Mouse (Mus musculus): Measurements from ENCODE around the gene Ociad1. TPM values are rescaled to one million over a fixed set of nuclear protein-coding genes. Genes with fewer than 3 reads are reported as not detected.

The Ociad1 gene
- polyA plus RNA-seq, 1 experiment = 213 TPM

GRCm38 (mm10) chr5:73353978-73354377 lies 61.4 kb downstream of the Ociad1 start:
- H3K27me3 ChIP-seq (ENCODE audit: control insufficient read depth, insufficient read depth, insufficient read length) = no peaks in the 10 kb centered on the region
- no peak overlapping the region for H3K4me2 ChIP-seq (ENCODE audit: low read depth)
- no peak for TF ChIP-seq MAX (IDR thresholded peaks at IDR 0.05; ENCODE audit: low read depth)
- H3ac ChIP-seq (ENCODE audit: control insufficient read depth, insufficient read length) = no peak overlapping the region
- H3K4me3 ChIP-seq = no peak overlapping the region
- no peaks in the 10 kb centered on the region for H3K36me3 ChIP-seq (ENCODE audit: control insufficient read depth, insufficient read depth)
- H3K79me2 ChIP-seq (ENCODE audit: control insufficient read depth, insufficient read depth) = no peaks in the 10 kb centered on the region

GRCm38 (mm10) chr5:73355393-73355792 lies 62.8 kb downstream of the Ociad1 start:
- no peaks in the 10 kb centered on the region for H3K27me3 ChIP-seq (ENCODE audit: control insufficient read depth, insufficient read depth, insufficient read length)
- no peaks in the 10 kb centered on the region for H3K36me3 ChIP-seq (ENCODE audit: control insufficient read depth, insufficient read depth)
- no peak overlapping the region for H3K4me2 ChIP-seq (ENCODE audit: low read depth)
- H3K79me2 ChIP-seq (ENCODE audit: control insufficient read depth, insufficient read depth) = no peaks in the 10 kb centered on the region
- H3K4me3 ChIP-seq = no peak overlapping the region
- no peak overlapping the region for H3ac ChIP-seq (ENCODE audit: control insufficient read depth, insufficient read length)
- no peak for TF ChIP-seq REST (IDR thresholded peaks at IDR 0.05; ENCODE audit: insufficient read depth, insufficient read length)

GRCm38 (mm10) chr5:73359134-73359751 lies 66.7 kb downstream of the Ociad1 start:
- Histone ChIP-seq H3K27me3 (ENCODE audit: control insufficient read depth, insufficient read depth, insufficient read length) (no peaks in the 10 kb centered on the region), H3K79me2 (ENCODE audit: control insufficient read depth, insufficient read depth) (no peaks in the 10 kb centered on the region), H3ac (ENCODE audit: control insufficient read depth, insufficient read length) (no peak overlapping the region), H3K4me2 (ENCODE audit: low read depth) (no peak overlapping the region), H3K36me3 (ENCODE audit: control insufficient read depth, insufficient read depth) (no peaks in the 10 kb centered on the region), H3K4me3 (no peak overlapping the region)
- no peak for TF ChIP-seq POLR2A (IDR thresholded peaks at IDR 0.05; ENCODE audit: insufficient read length, low read depth)

- H3K4me3 ChIP-seq = no peak overlapping the region
- H3K79me2 ChIP-seq (ENCODE audit: control insufficient read depth, insufficient read depth) = no peaks in the 10 kb centered on the region
- no peak overlapping the region for H3ac ChIP-seq (ENCODE audit: control insufficient read depth, insufficient read length)
- TF ChIP-seq REST (IDR thresholded peaks at IDR 0.05; ENCODE audit: insufficient read depth, insufficient read length) = no peak
- no peak for TF ChIP-seq MAX (IDR thresholded peaks at IDR 0.05; ENCODE audit: low read depth)
- TF ChIP-seq TCF12 (IDR thresholded peaks at IDR 0.05; ENCODE audit: insufficient read depth, poor library complexity, severe bottlenecking) = no peak
- TF ChIP-seq TCF3 (IDR thresholded peaks at IDR 0.05; ENCODE audit: insufficient read length, low read depth) = no peak
- no peak for TF ChIP-seq POLR2AphosphoS2 (IDR thresholded peaks at IDR 0.05; ENCODE audit: insufficient read length, low read depth)
- TF ChIP-seq USF1 (IDR thresholded peaks at IDR 0.05; ENCODE audit: low read depth) = no peak
- TF ChIP-seq CEBPB (IDR thresholded peaks at IDR 0.05; ENCODE audit: insufficient read depth, poor library complexity, severe bottlenecking) = no peak
- no peak for TF ChIP-seq MYOG (IDR thresholded peaks at IDR 0.05; ENCODE audit: control insufficient read depth in 1 of 3, insufficient read depth in 1 of 3, insufficient read length in 2 of 3, low read depth in 2 of 3)
- TF ChIP-seq SRF (IDR thresholded peaks at IDR 0.05; ENCODE audit: control insufficient read depth, insufficient read length, low read depth) = no peak
- TF ChIP-seq MYOD1 (IDR thresholded peaks at IDR 0.05; ENCODE audit: control insufficient read depth in 1 of 3, insufficient read length in 2 of 3, low read depth in 2 of 3) = no peak
- no peak for TF ChIP-seq POLR2A (IDR thresholded peaks at IDR 0.05; ENCODE audit: insufficient read length, low read depth)
- no peak for TF ChIP-seq E2F4 (IDR thresholded peaks at IDR 0.05; ENCODE audit: insufficient read depth)
- H3K27me3 ChIP-seq (ENCODE audit: control insufficient read depth, insufficient read depth, insufficient read length) = no peaks in the 10 kb centered on the region
- H3K4me2 ChIP-seq (ENCODE audit: low read depth) = no peak overlapping the region
- H3K36me3 ChIP-seq (ENCODE audit: control insufficient read depth, insufficient read depth) = no peaks in the 10 kb centered on the region
Observed at GRCm38 (mm10) chr5:73359752-73360141, 67.2 kb downstream of the Ociad1 start.

GRCm38 (mm10) chr5:73360240-73360639 lies 67.7 kb downstream of the Ociad1 start:
- Histone ChIP-seq H3K36me3 (ENCODE audit: control insufficient read depth, insufficient read depth) (no peaks in the 10 kb centered on the region), H3K79me2 (ENCODE audit: control insufficient read depth, insufficient read depth) (no peaks in the 10 kb centered on the region), H3K4me3 (no peak overlapping the region), H3K27me3 (ENCODE audit: control insufficient read depth, insufficient read depth, insufficient read length) (no peaks in the 10 kb centered on the region), H3K4me2 (ENCODE audit: low read depth) (no peak overlapping the region), H3ac (ENCODE audit: control insufficient read depth, insufficient read length) (no peak overlapping the region)
- no peak for TF ChIP-seq POLR2AphosphoS2 (IDR thresholded peaks at IDR 0.05; ENCODE audit: insufficient read length, low read depth)
- TF ChIP-seq REST (IDR thresholded peaks at IDR 0.05; ENCODE audit: insufficient read depth, insufficient read length) = no peak
- no peak for TF ChIP-seq CEBPB (IDR thresholded peaks at IDR 0.05; ENCODE audit: insufficient read depth, poor library complexity, severe bottlenecking)
- TF ChIP-seq MAX (IDR thresholded peaks at IDR 0.05; ENCODE audit: low read depth) = no peak
- TF ChIP-seq MYOD1 (IDR thresholded peaks at IDR 0.05; ENCODE audit: control insufficient read depth in 1 of 3, insufficient read length in 2 of 3, low read depth in 2 of 3) = no peak
- no peak for TF ChIP-seq MYOG (IDR thresholded peaks at IDR 0.05; ENCODE audit: control insufficient read depth in 1 of 3, insufficient read depth in 1 of 3, insufficient read length in 2 of 3, low read depth in 2 of 3)
- TF ChIP-seq E2F4 (IDR thresholded peaks at IDR 0.05; ENCODE audit: insufficient read depth) = no peak
- no peak for TF ChIP-seq POLR2A (IDR thresholded peaks at IDR 0.05; ENCODE audit: insufficient read length, low read depth)
- no peak for TF ChIP-seq SRF (IDR thresholded peaks at IDR 0.05; ENCODE audit: control insufficient read depth, insufficient read length, low read depth)
- TF ChIP-seq TCF12 (IDR thresholded peaks at IDR 0.05; ENCODE audit: insufficient read depth, poor library complexity, severe bottlenecking) = no peak
- no peak for TF ChIP-seq USF1 (IDR thresholded peaks at IDR 0.05; ENCODE audit: low read depth)
- no peak for TF ChIP-seq TCF3 (IDR thresholded peaks at IDR 0.05; ENCODE audit: insufficient read length, low read depth)

- Histone ChIP-seq H3K27me3 (ENCODE audit: control insufficient read depth, insufficient read depth, insufficient read length) (no peaks in the 10 kb centered on the region), H3K36me3 (ENCODE audit: control insufficient read depth, insufficient read depth) (no peaks in the 10 kb centered on the region), H3K4me2 (ENCODE audit: low read depth) (no peak overlapping the region), H3K79me2 (ENCODE audit: control insufficient read depth, insufficient read depth) (no peaks in the 10 kb centered on the region), H3ac (ENCODE audit: control insufficient read depth, insufficient read length) (no peak overlapping the region), H3K4me3 (no peak overlapping the region)
- TF ChIP-seq MAX (IDR thresholded peaks at IDR 0.05; ENCODE audit: low read depth) (no peak), MYOD1 (IDR thresholded peaks at IDR 0.05; ENCODE audit: control insufficient read depth in 1 of 3, insufficient read length in 2 of 3, low read depth in 2 of 3) (no peak), USF1 (IDR thresholded peaks at IDR 0.05; ENCODE audit: low read depth) (no peak), TCF12 (IDR thresholded peaks at IDR 0.05; ENCODE audit: insufficient read depth, poor library complexity, severe bottlenecking) (no peak), TCF3 (IDR thresholded peaks at IDR 0.05; ENCODE audit: insufficient read length, low read depth) (no peak), REST (IDR thresholded peaks at IDR 0.05; ENCODE audit: insufficient read depth, insufficient read length) (no peak), POLR2AphosphoS2 (IDR thresholded peaks at IDR 0.05; ENCODE audit: insufficient read length, low read depth) (no peak), E2F4 (IDR thresholded peaks at IDR 0.05; ENCODE audit: insufficient read depth) (no peak), POLR2A (IDR thresholded peaks at IDR 0.05; ENCODE audit: insufficient read length, low read depth) (no peak)
Observed at GRCm38 (mm10) chr5:73362338-73362737, 69.8 kb downstream of the Ociad1 start.
